8 mouse cellular contexts compared by ENCODE assay signal in genomic region chr8:41443556-41443955, GRCm38 (mm10). TPM values are rescaled to one million over a fixed set of nuclear protein-coding genes. Genes with fewer than 3 reads are reported as not detected.
A peak's percentile ranks its signal among the peaks of the same experiment; 100 is the strongest.
DNase-seq lines count a peak whose midpoint lies in the region; ATAC-seq lines count a peak whose summit lies in the region.

No protein-coding gene starts in this region.

- H3K36me3 ChIP-seq in stomach, embryonic 14.5 days (ENCODE audit: control insufficient read depth, insufficient read depth, low read length) = no peaks in the 10 kb centered on the region

- WGBS in stomach, embryonic 14.5 days = under 1% methylated on average over 4 of the region's 4 CpGs

- H3K4me1 ChIP-seq in stomach, embryonic 14.5 days (ENCODE audit: control insufficient read depth, insufficient read depth, low read length) = no peaks in the 10 kb centered on the region

- no peaks in the 10 kb centered on the region for H3K27me3 ChIP-seq in stomach, embryonic 14.5 days (ENCODE audit: control insufficient read depth, insufficient read depth, low read length)

- no peak overlapping the region for H3K27ac ChIP-seq in stomach, embryonic 14.5 days (ENCODE audit: low read length)

- no peak overlapping the region for H3K4me3 ChIP-seq in stomach, embryonic 14.5 days (ENCODE audit: low read depth, low read length)

- no peak overlapping the region for H3K9ac ChIP-seq in stomach, embryonic 14.5 days (replicated peaks; ENCODE audit: low read depth, low read length)

- H3K4me2 ChIP-seq in stomach, embryonic 14.5 days (replicated peaks; ENCODE audit: low read depth, low read length) = no peak overlapping the region

- DNase-seq in adrenal gland, adult 2 months = peak; percentile 17
- no peak for DNase-seq in adrenal gland, postnatal 4 days (ENCODE audit: low spot score in 2 of 2)
- peak; percentile 23 to 31 for DNase-seq in B cell, adult 2 months
- DNase-seq in cerebellum, adult 18-20 months = peak; percentile 22 to 41
- peak; percentile 24 to 41 for DNase-seq in frontal cortex, postnatal 25 days (ENCODE audit: low spot score in 2 of 2)
- peak; percentile 39 to 43 for DNase-seq in kidney, postnatal 4 days

- H3K9me3 ChIP-seq in stomach, embryonic 14.5 days (ENCODE audit: control insufficient read depth, low read depth, low read length) = no peaks in the 10 kb centered on the region

- ATAC-seq in megakaryocyte-erythroid progenitor cell, adult 5-6 weeks (replicated peaks; ENCODE audit: low FRiP score, low TSS enrichment, poor library complexity, severe bottlenecking) = 0 out of 2 replicates have a peak, but pooled peaks have one; percentile 65
- 0 out of 2 replicates have a peak, but pooled peaks have one; percentile 33 for ATAC-seq in stomach, embryonic 14.5 days (ENCODE audit: insufficient number of reproducible peaks, insufficient read depth, low FRiP score, low read depth)

RNA-seq across cellular contexts. Expression of gene Frg1, which starts 26.7 kb away (rescaled TPM):
- 10 to 100 TPM; 44.3 to 45.2 TPM for total RNA-seq in adrenal gland, adult 2 months (2021)
- polyA plus RNA-seq in adrenal gland, adult 2 months (2012; rRNA removed) = 1.2 and 2.1 TPM in 2 replicates
- total RNA-seq in adrenal gland, postnatal 4 days (2021) = 10 to 100 TPM; 76.1 to 81.3 TPM
- total RNA-seq in megakaryocyte-erythroid progenitor cell, adult 5-6 weeks (2014; fragmentation: Nextera tagmentation) = 47.0 and 56.9 TPM in 2 replicates
- total RNA-seq in megakaryocyte-erythroid progenitor cell, adult 5-6 weeks (2017) = 87.4 and 91.4 TPM in 2 replicates
- polyA plus RNA-seq in stomach, embryonic 14.5 days (2014; fragmentation: Nextera tagmentation; extraction: Ambion mirVana) = 92.5 and 96.9 TPM in 2 replicates

Comparison
In these comparisons a context has a peak if more than half of its experiments do, and no peak if none do; other contexts are left out.
1. DNase-seq: peak in adrenal gland, adult 2 months (single experiment), B cell, adult 2 months (2 of 2), cerebellum, adult 18-20 months (2 of 2), frontal cortex, postnatal 25 days (2 of 2) and kidney, postnatal 4 days (2 of 2); none in adrenal gland, postnatal 4 days (0 of 2).